ENCODE assay signal across 23 mouse cellular contexts in genomic region chr12:59086171-59086570, GRCm38 (mm10).
"Had no signal": no experiment of that assay in that cellular context is flagged by ENCODE, and none has a peak within 500 bp of the region (broad histone marks: within the 10 kb centered on the region; RNA-seq: fewer than 3 reads in every experiment).

No protein-coding gene starts in this region.

- H3K9ac ChIP-seq: limb, embryonic 13.5 days; liver, embryonic 12.5 days; liver, embryonic 15.5 days; lung, embryonic 15.5 days; midbrain, embryonic 13.5 days; neural tube, embryonic 13.5 days; stomach, embryonic 15.5 days had no signal

- H3K4me1 ChIP-seq: limb, embryonic 10.5 days; limb, embryonic 13.5 days; liver, embryonic 12.5 days; liver, embryonic 15.5 days; lung, embryonic 15.5 days; megakaryocyte, embryonic 14.5 days; midbrain, embryonic 10.5 days; midbrain, embryonic 13.5 days; neural tube, embryonic 13.5 days; stomach, embryonic 15.5 days had no signal

- DNase-seq: kidney, postnatal 4 days; liver; lung, adult 18-20 months; lung, postnatal 10 days; lung, postnatal 36 days; retina, postnatal 1 day; right cerebral cortex, postnatal 25 days; spleen, adult 18-20 months; thymus, postnatal 25 days had no signal

- H3K36me3 ChIP-seq: limb, embryonic 10.5 days; limb, embryonic 13.5 days; liver, embryonic 12.5 days; liver, embryonic 15.5 days; lung, embryonic 15.5 days; midbrain, embryonic 10.5 days; midbrain, embryonic 13.5 days; neural tube, embryonic 13.5 days; stomach, embryonic 15.5 days had no signal

- H3K4me2 ChIP-seq: limb, embryonic 13.5 days; liver, embryonic 12.5 days; liver, embryonic 15.5 days; lung, embryonic 15.5 days; midbrain, embryonic 13.5 days; neural tube, embryonic 13.5 days; stomach, embryonic 15.5 days had no signal

- ATAC-seq: intestine, postnatal 0 days; liver, embryonic 12.5 days; midbrain, embryonic 13.5 days; midbrain, embryonic 16.5 days had no signal

- H3K27ac ChIP-seq: kidney, postnatal 0 days; limb, embryonic 10.5 days; limb, embryonic 13.5 days; liver, embryonic 12.5 days; liver, embryonic 15.5 days; lung, embryonic 15.5 days; midbrain, embryonic 10.5 days; midbrain, embryonic 13.5 days; neural tube, embryonic 13.5 days; stomach, embryonic 15.5 days had no signal

- H3K27me3 ChIP-seq: limb, embryonic 13.5 days; liver, embryonic 12.5 days; liver, embryonic 15.5 days; lung, embryonic 15.5 days; midbrain, embryonic 13.5 days; neural tube, embryonic 13.5 days; stomach, embryonic 15.5 days had no signal

- H3K9me3 ChIP-seq: limb, embryonic 10.5 days; limb, embryonic 13.5 days; liver, embryonic 12.5 days; liver, embryonic 15.5 days; lung, embryonic 15.5 days; megakaryocyte, embryonic 14.5 days; midbrain, embryonic 10.5 days; midbrain, embryonic 13.5 days; neural tube, embryonic 13.5 days; stomach, embryonic 15.5 days had no signal

- H3K4me3 ChIP-seq: limb, embryonic 10.5 days; limb, embryonic 13.5 days; liver, embryonic 12.5 days; liver, embryonic 15.5 days; lung, embryonic 15.5 days; megakaryocyte, embryonic 14.5 days; midbrain, embryonic 10.5 days; midbrain, embryonic 13.5 days; myocyte; neural tube, embryonic 13.5 days; stomach, embryonic 15.5 days had no signal
